Mouse (Mus musculus) layer of hippocampus, adult 9-11 months (tissue): Measurements from ENCODE around the gene Tsen54.
A peak's percentile ranks its signal among the peaks of the same experiment; 100 is the strongest.

Experiments used
- DNase-seq: peaks from one replicate; pipeline ENCODE4 v3.0.0; 2022

The Tsen54 gene

GRCm38 (mm10) chr11:115805005-115805404 lies 9.5 kb upstream of the Tsen54 start:
- no peak for DNase-seq

- no peak for DNase-seq
Observed at GRCm38 (mm10) chr11:115806154-115806553, 8.4 kb upstream of the Tsen54 start.

- DNase-seq = peak; percentile 64
Observed at GRCm38 (mm10) chr11:115807306-115807705, 7.2 kb upstream of the Tsen54 start.

GRCm38 (mm10) chr11:115807971-115808370 lies 6.6 kb upstream of the Tsen54 start:
- no peak for DNase-seq

GRCm38 (mm10) chr11:115808696-115809310 lies 5.7 kb upstream of the Tsen54 start:
- DNase-seq = no peak

GRCm38 (mm10) chr11:115809311-115809781 lies 5.2 kb upstream of the Tsen54 start:
- DNase-seq = no peak

GRCm38 (mm10) chr11:115810377-115810776 lies 4.1 kb upstream of the Tsen54 start:
- DNase-seq = no peak

GRCm38 (mm10) chr11:115811381-115812093 lies 3.0 kb upstream of the Tsen54 start:
- peak; percentile 52 for DNase-seq

- DNase-seq = no peak
Observed at GRCm38 (mm10) chr11:115812095-115812494, 2.4 kb upstream of the Tsen54 start.

- no peak for DNase-seq
Observed at GRCm38 (mm10) chr11:115812533-115813420, 1.7 kb upstream of the Tsen54 start.

- peak; percentile 87 for DNase-seq
Observed at GRCm38 (mm10) chr11:115813507-115814296, 822 bp upstream of the Tsen54 start, which contains the start of gene Caskin2. Gene Caskin2 (minus strand): TSS chr11:115813639.

GRCm38 (mm10) chr11:115817331-115817730 lies 2.8 kb downstream of the Tsen54 start:
- DNase-seq = no peak

- no peak for DNase-seq
Observed at GRCm38 (mm10) chr11:115819915-115820623, 5.5 kb downstream of the Tsen54 start.

- no peak for DNase-seq
Observed at GRCm38 (mm10) chr11:115821001-115821400, 6.5 kb downstream of the Tsen54 start.

- peak; percentile 76 for DNase-seq
Observed at GRCm38 (mm10) chr11:115823774-115824740, 9.5 kb downstream of the Tsen54 start, which contains the start of gene Llgl2. Gene Llgl2 (plus strand): TSS chr11:115824049.

- no peak for DNase-seq
Observed at GRCm38 (mm10) chr11:115824813-115825212, 10.3 kb downstream of the Tsen54 start.

GRCm38 (mm10) chr11:115826487-115826886 lies 12.0 kb downstream of the Tsen54 start:
- no peak for DNase-seq

- no peak for DNase-seq
Observed at GRCm38 (mm10) chr11:115827624-115828023, 13.1 kb downstream of the Tsen54 start.

GRCm38 (mm10) chr11:115829036-115829435 lies 14.5 kb downstream of the Tsen54 start:
- no peak for DNase-seq

- no peak for DNase-seq
Observed at GRCm38 (mm10) chr11:115830550-115831325, 16.2 kb downstream of the Tsen54 start.
